Mouse (Mus musculus) MEL (cell line): ENCODE results near the gene Unc45a. TPM values are rescaled to one million over a fixed set of nuclear protein-coding genes. Genes with fewer than 3 reads are reported as not detected.

Source experiments
- DNase-seq: peaks from one replicate; pipeline ENCODE4 v3.0.0; 2011; ENCODE audit warnings: low read depth, low spot score
- H3K27ac ChIP-seq: 2 replicates; pipeline ENCODE4 v1.5.1; 2012; ENCODE audit warnings: low read depth, mild to moderate bottlenecking, control low read depth, low read length, moderate library complexity; ENCODE audit not compliant: control insufficient read depth
- H3K27me3 ChIP-seq, 2 experiments: fragments of 150-350 bp in 1 of 2; sonication (generic) in 1 of 2; 2 replicates each; pipeline ENCODE4 v1.6.1; 2012; ENCODE audit warnings: low read length in 2 of 2, mild to moderate bottlenecking in 2 of 2, improper control_type of control experiment in 1 of 2, moderate library complexity in 1 of 2; ENCODE audit not compliant: insufficient read depth in 2 of 2, control insufficient read depth in 1 of 2
- H3K36me3 ChIP-seq, 2 experiments: 2 replicates each; pipeline ENCODE4 v1.6.1; 2012 to 2014; ENCODE audit warnings: low read length in 2 of 2, improper control_type of control experiment in 1 of 2, inconsistent platforms in 1 of 2, mild to moderate bottlenecking in 1 of 2; ENCODE audit not compliant: insufficient read depth in 2 of 2, control insufficient read depth in 1 of 2
- H3K4me1 ChIP-seq, 2 experiments: fragments of 150-350 bp in 1 of 2; sonication (generic) in 1 of 2; 2 replicates each; pipeline ENCODE4 v1.6.1; 2012; ENCODE audit warnings: low read length in 2 of 2, improper control_type of control experiment in 1 of 2, mild to moderate bottlenecking in 1 of 2; ENCODE audit not compliant: insufficient read depth in 2 of 2, control insufficient read depth in 1 of 2
- H3K4me3 ChIP-seq, 2 experiments: fragments of 150-350 bp in 1 of 2; sonication (generic) in 1 of 2; 2 replicates each; pipeline ENCODE4 v1.5.1; 2012; ENCODE audit warnings: low read depth in 2 of 2, low read length in 2 of 2, mild to moderate bottlenecking in 2 of 2, moderate library complexity in 2 of 2, control low read depth in 1 of 2, improper control_type of control experiment in 1 of 2; ENCODE audit not compliant: control insufficient read depth in 1 of 2, insufficient read depth in 1 of 2
- H3K79me2 ChIP-seq: 2 replicates; pipeline ENCODE4 v1.6.1; 2012; ENCODE audit warnings: mild to moderate bottlenecking, low read length, moderate library complexity; ENCODE audit not compliant: control insufficient read depth, poor library complexity, insufficient read depth
- H3K9ac ChIP-seq: 2 replicates; pipeline ENCODE4 v1.6.1; 2012; ENCODE audit warnings: low read depth, mild to moderate bottlenecking, control low read depth, low read length, moderate library complexity; ENCODE audit not compliant: control insufficient read depth, poor library complexity, severe bottlenecking
- H3K9me3 ChIP-seq: fragments of 150-350 bp; sonication (generic); replicated peaks from 2 replicates; pipeline ENCODE4 v1.6.1; 2012; ENCODE audit warnings: mild to moderate bottlenecking, low read length, improper control_type of control experiment, moderate library complexity; ENCODE audit not compliant: insufficient read depth
- BHLHE40 ChIP-seq: IDR thresholded peaks from 2 replicates; pipeline ENCODE4 v1.6.1; 2012; ENCODE audit warnings: low read depth, mild to moderate bottlenecking, inconsistent platforms, low read length, improper control_type of control experiment, borderline replicate concordance
- CHD1 ChIP-seq: IDR thresholded peaks from 2 replicates; pipeline ENCODE4 v1.6.1; 2012; ENCODE audit warnings: low read depth, mild to moderate bottlenecking, inconsistent platforms, low read length, improper control_type of control experiment
- CHD2 ChIP-seq: IDR thresholded peaks from 2 replicates; pipeline ENCODE4 v1.6.1; 2011; ENCODE audit warnings: low read length, improper control_type of control experiment
- E2F4 ChIP-seq: IDR thresholded peaks from 2 replicates; pipeline ENCODE4 v1.6.1; 2011; ENCODE audit warnings: low read depth, low read length, improper control_type of control experiment, borderline replicate concordance
- ELF1 ChIP-seq: IDR thresholded peaks from 2 replicates; pipeline ENCODE4 v1.6.1; 2014; ENCODE audit warnings: low read depth, mild to moderate bottlenecking, inconsistent platforms, low read length, improper control_type of control experiment, moderate library complexity
- EP300 ChIP-seq, 2 experiments: IDR thresholded peaks; 2 replicates each; pipeline ENCODE4 v1.6.1; 2011; ENCODE audit warnings: improper control_type of control experiment in 2 of 2, low read length in 2 of 2, low read depth in 1 of 2, mild to moderate bottlenecking in 1 of 2
- ETS1 ChIP-seq: IDR thresholded peaks from 2 replicates; pipeline ENCODE4 v1.6.1; 2012; ENCODE audit warnings: low read depth, mild to moderate bottlenecking, inconsistent platforms, low read length, improper control_type of control experiment, moderate library complexity
- GATA1 ChIP-seq: IDR thresholded peaks from 2 replicates; pipeline ENCODE4 v1.6.1; 2011; ENCODE audit warnings: low read depth, low read length, improper control_type of control experiment
- KAT2A ChIP-seq: conservative IDR thresholded peaks from 2 replicates; pipeline ENCODE4 v1.6.1; 2012; ENCODE audit warnings: low read depth, low read length, improper control_type of control experiment, inconsistent platforms
- MAFK ChIP-seq: IDR thresholded peaks from 2 replicates; pipeline ENCODE4 v1.6.1; 2011; ENCODE audit warnings: low read depth, mild to moderate bottlenecking, low read length, improper control_type of control experiment, borderline replicate concordance
- MAX ChIP-seq: IDR thresholded peaks from 2 replicates; pipeline ENCODE4 v1.6.1; 2011; ENCODE audit warnings: low read length, improper control_type of control experiment
- MAZ ChIP-seq: IDR thresholded peaks from 2 replicates; pipeline ENCODE4 v1.6.1; 2012; ENCODE audit warnings: low read depth, mild to moderate bottlenecking, inconsistent platforms, low read length, improper control_type of control experiment
- MEF2A ChIP-seq: IDR thresholded peaks from 2 replicates; pipeline ENCODE4 v1.6.1; 2014; ENCODE audit warnings: low read depth, mild to moderate bottlenecking, inconsistent platforms, low read length, improper control_type of control experiment; ENCODE audit not compliant: poor library complexity, insufficient replicate concordance, severe bottlenecking; ENCODE audit errors: extremely low read depth
- NELFE ChIP-seq: IDR thresholded peaks from 2 replicates; pipeline ENCODE4 v1.6.1; 2011; ENCODE audit warnings: low read depth, low read length, improper control_type of control experiment
- NRF1 ChIP-seq: IDR thresholded peaks from 2 replicates; pipeline ENCODE4 v1.6.1; 2014; ENCODE audit warnings: low read depth, mild to moderate bottlenecking, inconsistent platforms, low read length, improper control_type of control experiment, moderate library complexity; ENCODE audit not compliant: poor library complexity, insufficient read depth, severe bottlenecking
- POLR2AphosphoS2 ChIP-seq: IDR thresholded peaks from 2 replicates; pipeline ENCODE4 v1.6.1; 2011; ENCODE audit warnings: low read length, improper control_type of control experiment
- POLR2AphosphoS5 ChIP-seq: IDR thresholded peaks from 2 replicates; pipeline ENCODE4 v1.6.1; 2012; ENCODE audit warnings: low read depth, borderline replicate concordance, mild to moderate bottlenecking, inconsistent platforms, low read length, moderate library complexity, mixed read lengths
- RAD21 ChIP-seq: IDR thresholded peaks from 2 replicates; pipeline ENCODE4 v1.6.1; 2011; ENCODE audit warnings: mild to moderate bottlenecking, low read depth, low read length, improper control_type of control experiment
- RCOR1 ChIP-seq: IDR thresholded peaks from 2 replicates; pipeline ENCODE4 v1.6.1; 2012; ENCODE audit warnings: low read depth, mild to moderate bottlenecking, inconsistent platforms, low read length, improper control_type of control experiment
- SIN3A ChIP-seq: IDR thresholded peaks from 2 replicates; pipeline ENCODE4 v1.6.1; 2012; ENCODE audit warnings: low read length, improper control_type of control experiment, inconsistent platforms
- TAL1 ChIP-seq: IDR thresholded peaks from 2 replicates; pipeline ENCODE4 v1.6.1; 2012; ENCODE audit warnings: mild to moderate bottlenecking, inconsistent platforms, low read length, moderate library complexity, mixed read lengths
- TBP ChIP-seq: IDR thresholded peaks from 2 replicates; pipeline ENCODE4 v1.8.0; 2011; ENCODE audit warnings: low read depth, low read length, improper control_type of control experiment
- TCF12 ChIP-seq: IDR thresholded peaks from 2 replicates; pipeline ENCODE4 v1.6.1; 2014; ENCODE audit warnings: low read depth, mild to moderate bottlenecking, inconsistent platforms, low read length, improper control_type of control experiment, moderate library complexity
- USF1 ChIP-seq: IDR thresholded peaks from 2 replicates; pipeline ENCODE4 v1.6.1; 2014; ENCODE audit warnings: low read depth, mild to moderate bottlenecking, inconsistent platforms, low read length, improper control_type of control experiment, moderate library complexity
- USF2 ChIP-seq, 2 experiments: IDR thresholded peaks; 2 replicates each; pipeline ENCODE4 v1.6.1; 2011 to 2012; ENCODE audit warnings: improper control_type of control experiment in 2 of 2, low read length in 2 of 2, borderline replicate concordance in 1 of 2, inconsistent platforms in 1 of 2, low read depth in 1 of 2, mild to moderate bottlenecking in 1 of 2; ENCODE audit not compliant: insufficient read depth in 1 of 2
- ZC3H11A ChIP-seq: IDR thresholded peaks from 2 replicates; pipeline ENCODE4 v1.6.1; 2012; ENCODE audit warnings: low read depth, mild to moderate bottlenecking, inconsistent platforms, low read length, improper control_type of control experiment
- ZKSCAN1 ChIP-seq: IDR thresholded peaks from 2 replicates; pipeline ENCODE4 v1.6.1; 2012; ENCODE audit warnings: low read depth, mild to moderate bottlenecking, inconsistent platforms, low read length, improper control_type of control experiment, moderate library complexity
- ZMIZ1 ChIP-seq: IDR thresholded peaks from 2 replicates; pipeline ENCODE4 v1.6.1; 2012; ENCODE audit warnings: low read depth, mild to moderate bottlenecking, inconsistent platforms, low read length, improper control_type of control experiment, moderate library complexity
- ZNF384 ChIP-seq: IDR thresholded peaks from 2 replicates; pipeline ENCODE4 v1.6.1; 2012; ENCODE audit warnings: low read depth, mild to moderate bottlenecking, inconsistent platforms, low read length, improper control_type of control experiment
- polyA plus RNA-seq, 2 experiments: library from polyadenylated mRNA; stranded (reverse) in 1 of 2; unstranded in 1 of 2; fragments of >175 nt in 1 of 2; fragments of >200 nt in 1 of 2; gene quantifications; 2 replicates each; pipeline versions ENCODE4 v1.2.1 to v1.2.4; 2012; ENCODE audit warnings: low replicate concordance in 2 of 2, low read depth in 1 of 2; ENCODE audit not compliant: insufficient read length in 2 of 2, insufficient read depth in 1 of 2, missing spikeins in 1 of 2
- total RNA-seq: library from RNA; depleted of rRNA; stranded (reverse); fragments of 300-350 nt; gene quantifications from 2 replicates; pipeline ENCODE4 v1.2.3, GENCODE M21; 2012

Unc45a gene
- total and polyA plus RNA-seq, 3 experiments, result 26.1 to 28.2 TPM; not detected in 1

- TF ChIP-seq MEF2A, result no peak
- TF ChIP-seq MAFK, result no peak
- peak; percentile 41; the same call in 1 of the 2 replicates for TF ChIP-seq NELFE
- TF ChIP-seq KAT2A, result no peak
- TF ChIP-seq GATA1, result 0 out of 2 replicates have a peak, but pooled peaks have one; percentile 17
- no peak for TF ChIP-seq E2F4
- no peak for TF ChIP-seq ZMIZ1
- no peak for TF ChIP-seq ZC3H11A
- TF ChIP-seq NRF1, result no peak
These were observed 33.0 kb upstream of the Unc45a start (continued) for GRCm38 (mm10) chr7:80373850-80374249.

- H3K79me2 ChIP-seq, result peaks cover 3% of the 10 kb centered on the region; the same call in 1 of the 2 replicates
- H3K4me1 ChIP-seq, result peaks cover 8 to 52% of the 10 kb centered on the region in 2 experiments
- no peaks in the 10 kb centered on the region for H3K9me3 ChIP-seq
- H3K27me3 ChIP-seq, result no peaks in the 10 kb centered on the region
- DNase-seq, result peak; percentile 81
- peaks cover 0 to 34% of the 10 kb centered on the region in 2 experiments; a peak in 2 of 4 replicates for H3K36me3 ChIP-seq
- peak overlapping the region; percentile 92 for H3K27ac ChIP-seq
- peak overlapping the region; percentile 29 to 43 for H3K4me3 ChIP-seq
- TF ChIP-seq SIN3A (peak; percentile 65), EP300 (IDR thresholded peaks at IDR 0.05; ENCODE audit: low read depth in 1 of 2, low read length in 2 of 2) (peak; percentile 37 to 59), ZC3H11A (no peak), NELFE (0 out of 2 replicates have a peak, but pooled peaks have one; percentile 15), CHD1 (peak; percentile 65; the same call in 1 of the 2 replicates), TBP (peak; percentile 56; the same call in 1 of the 2 replicates), NRF1 (no peak), ELF1 (0 out of 2 replicates have a peak, but pooled peaks have one; percentile 1), GATA1 (peak; percentile 68), POLR2AphosphoS2 (no peak), BHLHE40 (peak; percentile 17; the same call in 1 of the 2 replicates), ETS1 (peak; percentile 82), KAT2A (no peak), TAL1 (no peak), ZKSCAN1 (no peak), MAX (no peak; the same call in 1 of the 2 replicates), CHD2 (no peak), ZNF384 (peak; percentile 88), USF2 (IDR thresholded peaks at IDR 0.05; ENCODE audit: borderline replicate concordance in 1 of 2, insufficient read depth in 1 of 2, low read depth in 1 of 2, low read length in 2 of 2) (no peak), TCF12 (peak; percentile 56), POLR2AphosphoS5 (no peak), E2F4 (no peak), MAZ (no peak), RAD21 (no peak), USF1 (no peak), RCOR1 (peak; percentile 47; the same call in 1 of the 2 replicates)
- peak overlapping the region; percentile 41 for H3K9ac ChIP-seq
These were observed 32.5 kb upstream of the Unc45a start for GRCm38 (mm10) chr7:80373352-80373751.
